ENCODE assay signal across 20 mouse cellular contexts in the genomic region with DNA sequence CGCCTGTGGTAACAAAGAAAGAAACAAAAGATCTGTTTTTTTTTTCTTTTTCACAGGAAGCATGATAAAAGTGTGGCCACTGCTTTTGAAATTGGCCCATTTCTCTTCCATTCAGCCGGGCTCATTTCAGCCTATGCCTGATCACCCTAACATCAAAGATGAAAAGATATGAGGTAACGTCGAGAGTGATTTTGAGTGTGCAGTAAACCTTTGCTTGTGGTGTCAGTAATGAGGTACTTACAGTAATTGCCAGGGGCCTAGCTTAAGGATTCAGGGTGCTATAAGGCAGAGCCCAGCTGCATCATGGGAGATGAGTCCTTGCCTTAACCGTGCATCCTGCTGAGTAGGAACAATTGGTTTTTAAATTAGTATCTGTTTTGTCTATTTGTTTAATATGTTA.
DNase-seq lines count a peak whose midpoint lies in the region; ATAC-seq lines count a peak whose summit lies in the region.
"Had no signal": no experiment of that assay in that cellular context is flagged by ENCODE, and none has a peak within 500 bp of the region (broad histone marks: within the 10 kb centered on the region; RNA-seq: fewer than 3 reads in every experiment).

No protein-coding gene starts in this region.

- H3K4me1 ChIP-seq in midbrain, embryonic 12.5 days, result 0 out of 2 replicates have a peak, but pooled peaks cover 8% of the 10 kb centered on the region
- H3K4me1 ChIP-seq in midbrain, embryonic 11.5 days (ENCODE audit: control insufficient read depth, insufficient read depth, low read length), result no peaks in the 10 kb centered on the region; the same call in 1 of the 2 replicates
- peaks cover 31% of the 10 kb centered on the region for H3K4me1 ChIP-seq in neural tube, embryonic 13.5 days (replicated peaks)
- H3K4me1 ChIP-seq in intestine, embryonic 16.5 days (ENCODE audit: control insufficient read depth, insufficient read depth, low read length), result no peaks in the 10 kb centered on the region
- H3K4me1 ChIP-seq: liver, embryonic 15.5 days had no signal

- no peak overlapping the region for H3K9ac ChIP-seq in midbrain, embryonic 12.5 days (replicated peaks)
- no peak overlapping the region for H3K9ac ChIP-seq in midbrain, embryonic 11.5 days (ENCODE audit: low read length)
- no peak overlapping the region for H3K9ac ChIP-seq in neural tube, embryonic 13.5 days
- H3K9ac ChIP-seq in intestine, embryonic 16.5 days (ENCODE audit: low read depth, low read length), result no peak overlapping the region
- H3K9ac ChIP-seq: liver, embryonic 15.5 days had no signal

- no peaks in the 10 kb centered on the region for H3K9me3 ChIP-seq in midbrain, embryonic 12.5 days
- H3K9me3 ChIP-seq in midbrain, embryonic 11.5 days (ENCODE audit: control insufficient read depth, low read length), result no peaks in the 10 kb centered on the region
- H3K9me3 ChIP-seq in neural tube, embryonic 13.5 days, result no peaks in the 10 kb centered on the region
- no peaks in the 10 kb centered on the region for H3K9me3 ChIP-seq in intestine, embryonic 16.5 days (ENCODE audit: control insufficient read depth, low read length)
- H3K9me3 ChIP-seq: heart, embryonic 10.5 days; liver, embryonic 15.5 days had no signal

- H3K27me3 ChIP-seq in midbrain, embryonic 12.5 days, result no peaks in the 10 kb centered on the region
- no peaks in the 10 kb centered on the region for H3K27me3 ChIP-seq in midbrain, embryonic 11.5 days (ENCODE audit: control insufficient read depth, insufficient read depth, low read length)
- H3K27me3 ChIP-seq in neural tube, embryonic 13.5 days, result no peaks in the 10 kb centered on the region
- no peaks in the 10 kb centered on the region for H3K27me3 ChIP-seq in intestine, embryonic 16.5 days (replicated peaks; ENCODE audit: control insufficient read depth, insufficient read depth, low read length)
- H3K27me3 ChIP-seq: liver, embryonic 15.5 days had no signal

- peak; percentile 27 for DNase-seq in embryo, embryonic 11 days
- DNase-seq in embryo, embryonic 10.5 days (ENCODE audit: low spot score), result no peak
- no peak for DNase-seq in midbrain, embryonic 11.5 days (ENCODE audit: low spot score, missing footprints)
- peak; percentile 41 for DNase-seq in hindlimb bud, embryonic 11.5 days (ENCODE audit: extremely low spot score, low read depth, low spot score)
- no peak for DNase-seq in testis, postnatal 10 days (ENCODE audit: low spot score)
- DNase-seq: cerebellum, adult 9-11 months; heart, postnatal 10 days; kidney, postnatal 4 days; lung, postnatal 10 days; right cerebral cortex, postnatal 25 days; thymus, postnatal 25 days had no signal

- ATAC-seq in midbrain, embryonic 12.5 days (ENCODE audit: low FRiP score, low read depth), result 0 out of 2 replicates have a peak, but pooled peaks have one; percentile 52
- no peak for ATAC-seq in midbrain, embryonic 11.5 days (ENCODE audit: low FRiP score)
- peak; percentile 76; the same call in 1 of the 2 replicates for ATAC-seq in neural tube, embryonic 13.5 days (ENCODE audit: low read depth)
- no peak for ATAC-seq in intestine, embryonic 16.5 days
- ATAC-seq: CD4-positive, CD25-positive, alpha-beta regulatory T cell, adult 4 months; inflammation-experienced regulatory T-cells, adult 6 months had no signal

- no peak overlapping the region for H3K4me3 ChIP-seq in midbrain, embryonic 12.5 days
- no peak overlapping the region for H3K4me3 ChIP-seq in midbrain, embryonic 11.5 days (ENCODE audit: low read depth, low read length)
- H3K4me3 ChIP-seq in neural tube, embryonic 13.5 days, result no peak overlapping the region
- no peak overlapping the region for H3K4me3 ChIP-seq in intestine, embryonic 16.5 days (ENCODE audit: low read length)
- H3K4me3 ChIP-seq: heart, embryonic 10.5 days; liver, embryonic 15.5 days had no signal

- H3K4me2 ChIP-seq in midbrain, embryonic 12.5 days (replicated peaks), result no peak overlapping the region
- no peak overlapping the region for H3K4me2 ChIP-seq in midbrain, embryonic 11.5 days
- H3K4me2 ChIP-seq in neural tube, embryonic 13.5 days, result no peak overlapping the region
- no peak overlapping the region for H3K4me2 ChIP-seq in intestine, embryonic 16.5 days (ENCODE audit: low read depth, low read length)
- H3K4me2 ChIP-seq: liver, embryonic 15.5 days had no signal

- H3K27ac ChIP-seq in midbrain, embryonic 12.5 days (replicated peaks), result no peak overlapping the region
- H3K27ac ChIP-seq in midbrain, embryonic 11.5 days (ENCODE audit: low read depth, low read length), result no peak overlapping the region
- peak overlapping the region; percentile 86 for H3K27ac ChIP-seq in neural tube, embryonic 13.5 days (replicated peaks)
- no peak overlapping the region for H3K27ac ChIP-seq in intestine, embryonic 16.5 days (ENCODE audit: low read length)
- H3K27ac ChIP-seq: heart, embryonic 10.5 days; liver, embryonic 15.5 days; stomach, postnatal 0 days had no signal

- H3K36me3 ChIP-seq in midbrain, embryonic 12.5 days, result no peaks in the 10 kb centered on the region
- H3K36me3 ChIP-seq in midbrain, embryonic 11.5 days (ENCODE audit: control insufficient read depth, insufficient read depth, low read length), result no peaks in the 10 kb centered on the region
- H3K36me3 ChIP-seq in neural tube, embryonic 13.5 days, result no peaks in the 10 kb centered on the region
- no peaks in the 10 kb centered on the region for H3K36me3 ChIP-seq in intestine, embryonic 16.5 days (ENCODE audit: control insufficient read depth, insufficient read depth, low read length)
- H3K36me3 ChIP-seq: G1E; heart, embryonic 10.5 days; liver, embryonic 15.5 days had no signal

- WGBS in midbrain, embryonic 12.5 days, result 45% methylated on average over 5 of the region's 5 CpGs
- 70% methylated on average over 5 of the region's 5 CpGs for WGBS in midbrain, embryonic 11.5 days
- 4% methylated on average over 5 of the region's 5 CpGs for WGBS in neural tube, embryonic 13.5 days
- WGBS in intestine, embryonic 16.5 days, result 51% methylated on average over 5 of the region's 5 CpGs

Comparison
In these comparisons a context has a peak if more than half of its experiments do, and no peak if none do; other contexts are left out.
1. DNase-seq: peak in embryo, embryonic 11 days (single experiment) and hindlimb bud, embryonic 11.5 days (single experiment); none in embryo, embryonic 10.5 days (single experiment), midbrain, embryonic 11.5 days (single experiment) and testis, postnatal 10 days (single experiment).
2. ATAC-seq: peak in midbrain, embryonic 12.5 days (single experiment) and neural tube, embryonic 13.5 days (single experiment); none in midbrain, embryonic 11.5 days (single experiment) and intestine, embryonic 16.5 days (single experiment).